Mouse (Mus musculus): ENCODE results near the gene 2410004P03Rik. TPM values are rescaled to one million over a fixed set of nuclear protein-coding genes. Genes with fewer than 3 reads are reported as not detected.

2410004P03Rik gene
- total and polyA plus RNA-seq, 3 experiments: 0.09 TPM; not detected in 2

GRCm38 (mm10) chr12:17055766-17056165 is 44.2 kb upstream of the 2410004P03Rik start:
- Histone ChIP-seq H3K79me2 (replicated peaks; ENCODE audit: control insufficient read depth, extremely low read depth, insufficient read depth, poor library complexity, severe bottlenecking) (no peaks in the 10 kb centered on the region), H3K4me1 (ENCODE audit: control insufficient read depth in 1 of 2, insufficient read depth in 2 of 2) (peaks cover 0 to 2% of the 10 kb centered on the region in 2 experiments; a peak in 1 of 4 replicates), H3K36me3 (replicated peaks in 1 of 2; ENCODE audit: control insufficient read depth in 1 of 2, insufficient read depth in 1 of 2, low read length in 1 of 2) (no peaks in the 10 kb centered on the region), H3K4me3 (replicated peaks in 1 of 3; ENCODE audit: low read depth in 2 of 3, low read length in 2 of 3, poor library complexity in 1 of 3) (no peak overlapping the region), H3K4me2 (ENCODE audit: insufficient read depth, low read depth, poor library complexity, severe bottlenecking) (no peak overlapping the region), H3K27me3 (replicated peaks) (no peaks in the 10 kb centered on the region), H3K27ac (ENCODE audit: insufficient read depth, low read depth) (no peak overlapping the region), H3K9ac (ENCODE audit: insufficient read depth, low read depth) (no peak overlapping the region), H3K9me3 (replicated peaks; ENCODE audit: low read length) (no peaks in the 10 kb centered on the region)
- no peak for TF ChIP-seq ZKSCAN1 (IDR thresholded peaks at IDR 0.05; ENCODE audit: borderline replicate concordance, low read depth, low read length)
- no peak for TF ChIP-seq IRF4 (IDR thresholded peaks at IDR 0.05; ENCODE audit: low read depth, low read length)
- TF ChIP-seq EP300 (IDR thresholded peaks at IDR 0.05; ENCODE audit: low read length): no peak
- no peak for TF ChIP-seq RCOR1 (conservative IDR thresholded peaks at IDR 0.05; ENCODE audit: low read depth, low read length)
- TF ChIP-seq CHD2 (IDR thresholded peaks at IDR 0.05; ENCODE audit: low read length): no peak
- no peak for TF ChIP-seq MAFK (IDR thresholded peaks at IDR 0.05; ENCODE audit: insufficient replicate concordance, low read length)
- TF ChIP-seq MAZ (IDR thresholded peaks at IDR 0.05; ENCODE audit: low read depth, low read length): no peak
- TF ChIP-seq SMC3 (IDR thresholded peaks at IDR 0.05; ENCODE audit: low read depth, low read length): no peak
- no peak for TF ChIP-seq POLR2A (IDR thresholded peaks at IDR 0.05; ENCODE audit: low read depth, low read length)
- no peak for TF ChIP-seq MAX (IDR thresholded peaks at IDR 0.05; ENCODE audit: low read length)
- DNase-seq (ENCODE audit: extremely low read depth): no peak
- dilution Hi-C loops (cut with MboI; ENCODE audit: extremely low pct_ligation_motif_present, extremely low pct_unique_long_range_greater_than_20kb, low sequenced_read_pairs): no loop called here
- in situ Hi-C loops (cut with MboI; ENCODE audit: low pct_ligation_motif_present, low pct_unique_long_range_greater_than_20kb, low sequenced_read_pairs): no loop called here

GRCm38 (mm10) chr12:17054691-17055090 is 43.2 kb upstream of the 2410004P03Rik start:
- in situ Hi-C loops (cut with MboI; ENCODE audit: low pct_ligation_motif_present, low pct_unique_long_range_greater_than_20kb, low sequenced_read_pairs): no loop called here

GRCm38 (mm10) chr12:17052673-17053072 is 41.1 kb upstream of the 2410004P03Rik start:
- in situ Hi-C loops (cut with MboI; ENCODE audit: low pct_ligation_motif_present, low pct_unique_long_range_greater_than_20kb, low sequenced_read_pairs): no loop called here
- Histone ChIP-seq H3K9ac (ENCODE audit: insufficient read depth, low read depth) (no peak overlapping the region), H3K79me2 (replicated peaks; ENCODE audit: control insufficient read depth, extremely low read depth, insufficient read depth, poor library complexity, severe bottlenecking) (no peaks in the 10 kb centered on the region), H3K36me3 (replicated peaks in 1 of 2; ENCODE audit: control insufficient read depth in 1 of 2, insufficient read depth in 1 of 2, low read length in 1 of 2) (no peaks in the 10 kb centered on the region), H3K4me2 (ENCODE audit: insufficient read depth, low read depth, poor library complexity, severe bottlenecking) (no peak overlapping the region), H3K4me1 (ENCODE audit: control insufficient read depth in 1 of 2, insufficient read depth in 2 of 2) (peaks cover 0 to 2% of the 10 kb centered on the region in 2 experiments; a peak in 1 of 4 replicates), H3K9me3 (replicated peaks; ENCODE audit: low read length) (no peaks in the 10 kb centered on the region), H3K27me3 (replicated peaks) (no peaks in the 10 kb centered on the region), H3K4me3 (replicated peaks in 1 of 3; ENCODE audit: low read depth in 2 of 3, low read length in 2 of 3, poor library complexity in 1 of 3) (no peak overlapping the region), H3K27ac (ENCODE audit: insufficient read depth, low read depth) (no peak overlapping the region)
- no peak for DNase-seq (ENCODE audit: extremely low read depth)
- dilution Hi-C loops (cut with MboI; ENCODE audit: extremely low pct_ligation_motif_present, extremely low pct_unique_long_range_greater_than_20kb, low sequenced_read_pairs): no loop called here
- TF ChIP-seq ELF1 (IDR thresholded peaks at IDR 0.05; ENCODE audit: low read depth, low read length) (no peak), PAX5 (IDR thresholded peaks at IDR 0.05; ENCODE audit: low read length) (no peak), ZNF384 (IDR thresholded peaks at IDR 0.05; ENCODE audit: low read depth, low read length) (no peak), RCOR1 (conservative IDR thresholded peaks at IDR 0.05; ENCODE audit: low read depth, low read length) (no peak), TCF12 (IDR thresholded peaks at IDR 0.05; ENCODE audit: low read depth, low read length) (no peak), NELFE (IDR thresholded peaks at IDR 0.05; ENCODE audit: low read depth, low read length) (no peak)

More at GRCm38 (mm10) chr12:17054691-17055090, 43.2 kb upstream of the 2410004P03Rik start:
- H3K36me3 ChIP-seq (replicated peaks in 1 of 2; ENCODE audit: control insufficient read depth in 1 of 2, insufficient read depth in 1 of 2, low read length in 1 of 2): no peaks in the 10 kb centered on the region
- no peaks in the 10 kb centered on the region for H3K9me3 ChIP-seq (replicated peaks; ENCODE audit: low read length)
- H3K9ac ChIP-seq (ENCODE audit: insufficient read depth, low read depth): no peak overlapping the region
- no peaks in the 10 kb centered on the region for H3K27me3 ChIP-seq (replicated peaks)
- peak; percentile 49 for DNase-seq (ENCODE audit: extremely low read depth)
- H3K4me2 ChIP-seq (ENCODE audit: insufficient read depth, low read depth, poor library complexity, severe bottlenecking): no peak overlapping the region
- TF ChIP-seq RAD21 (IDR thresholded peaks at IDR 0.05; ENCODE audit: low read depth, low read length) (peak; percentile 70), SIN3A (IDR thresholded peaks at IDR 0.05; ENCODE audit: low read length) (0 out of 2 replicates have a peak, but pooled peaks have one; percentile 20), PAX5 (IDR thresholded peaks at IDR 0.05; ENCODE audit: low read length) (no peak), ELF1 (IDR thresholded peaks at IDR 0.05; ENCODE audit: low read depth, low read length) (no peak), ZC3H11A (IDR thresholded peaks at IDR 0.05; ENCODE audit: low read depth, low read length) (peak; percentile 20; the same call in 1 of the 2 replicates), CTCF (conservative IDR thresholded peaks at IDR 0.05 in 1 of 2, IDR thresholded peaks at IDR 0.05 in 1 of 2; ENCODE audit: low read depth in 2 of 2, low read length in 2 of 2) (peak; percentile 79 to 85), SMC3 (IDR thresholded peaks at IDR 0.05; ENCODE audit: low read depth, low read length) (peak; percentile 78)
- H3K4me1 ChIP-seq (ENCODE audit: control insufficient read depth in 1 of 2, insufficient read depth in 2 of 2): peaks cover 0 to 2% of the 10 kb centered on the region in 2 experiments; a peak in 1 of 4 replicates
- H3K4me3 ChIP-seq (replicated peaks in 1 of 3; ENCODE audit: low read depth in 2 of 3, low read length in 2 of 3, poor library complexity in 1 of 3): no peak overlapping the region
- dilution Hi-C loops (cut with MboI; ENCODE audit: extremely low pct_ligation_motif_present, extremely low pct_unique_long_range_greater_than_20kb, low sequenced_read_pairs): no loop called here
- no peak overlapping the region for H3K27ac ChIP-seq (ENCODE audit: insufficient read depth, low read depth)
- H3K79me2 ChIP-seq (replicated peaks; ENCODE audit: control insufficient read depth, extremely low read depth, insufficient read depth, poor library complexity, severe bottlenecking): no peaks in the 10 kb centered on the region
